Mouse (Mus musculus) heart, postnatal 0 days (tissue): ENCODE results near the gene BC051665. TPM values are rescaled to one million over a fixed set of nuclear protein-coding genes. Genes with fewer than 3 reads are reported as not detected.

Experiments
- ATAC-seq: fragments of 200-750 bp; cut with Nextera tagmentation; 2 replicates; pipeline ENCODE4 v1.8.0; 2017; ENCODE audit warnings: low read depth, moderate number of reproducible peaks, moderate library complexity; ENCODE audit not compliant: insufficient read depth
- DNase-seq: peaks from one replicate; pipeline ENCODE4 v3.0.0-alpha.2; 2016; ENCODE audit warnings: low spot score
- H3K27ac ChIP-seq: fragments of 300-500 bp; sonication (generic); 2 replicates; pipeline ENCODE4 v1.5.1; 2014; ENCODE audit warnings: low read depth, mild to moderate bottlenecking
- H3K27me3 ChIP-seq: fragments of 300-500 bp; sonication (generic); 2 replicates; pipeline ENCODE4 v1.6.1; 2014; ENCODE audit warnings: low read length, mixed read lengths; ENCODE audit not compliant: control insufficient read depth, insufficient read depth
- H3K36me3 ChIP-seq: fragments of 300-500 bp; sonication (generic); replicated peaks from 2 replicates; pipeline ENCODE4 v1.6.1; 2014; ENCODE audit warnings: low read length, mixed read lengths; ENCODE audit not compliant: control insufficient read depth, insufficient read depth
- H3K4me1 ChIP-seq: fragments of 300-500 bp; sonication (generic); 2 replicates; pipeline ENCODE4 v1.6.1; 2014; ENCODE audit warnings: antibody characterized with exemption; ENCODE audit not compliant: control insufficient read depth, insufficient read depth
- H3K4me2 ChIP-seq: fragments of 300-500 bp; sonication (generic); 2 replicates; pipeline ENCODE4 v1.6.1; 2014; ENCODE audit warnings: low read depth, mild to moderate bottlenecking, low read length, moderate library complexity
- H3K4me3 ChIP-seq: fragments of 300-500 bp; sonication (generic); 2 replicates; pipeline ENCODE4 v1.5.1; 2014; ENCODE audit warnings: low read depth, low read length
- H3K9ac ChIP-seq: fragments of 300-500 bp; sonication (generic); replicated peaks from 2 replicates; pipeline ENCODE4 v1.6.1; 2014; ENCODE audit warnings: low read depth, low read length, mixed read lengths
- H3K9me3 ChIP-seq: fragments of 300-500 bp; sonication (generic); replicated peaks from 2 replicates; pipeline ENCODE4 v1.6.1; 2016; ENCODE audit warnings: low read length; ENCODE audit not compliant: control insufficient read depth
- CTCF ChIP-seq: IDR thresholded peaks from 2 replicates; pipeline ENCODE4 v1.5.1; 2016; ENCODE audit warnings: antibody characterized with exemption, control low read depth, low read depth
- EP300 ChIP-seq: IDR thresholded peaks from 2 replicates; pipeline ENCODE4 v1.6.1; 2016; ENCODE audit warnings: antibody characterized with exemption, low read depth
- WGBS: fragments of 180-500 bp; shearing (Covaris S2); extraction: QIAGEN DNeasy Blood & Tissue Kit; methylation state at CpG from one replicate; pipeline ENCODE4 v1.1.7; 2014; 5-methylcytosine and 5-hydroxymethylcytosine counted together
- polyA plus RNA-seq: library from polyadenylated mRNA; unstranded; fragments of >200 nt; fragmentation: Nextera tagmentation; extraction: Ambion mirVana; gene quantifications from 2 replicates; pipeline ENCODE4 v1.2.1, GENCODE M21; 2015
- total RNA-seq: library from RNA; depleted of rRNA; stranded (reverse); fragments of >200 nt; gene quantifications from 2 replicates; pipeline ENCODE4 v1.2.3, GENCODE M21; 2014; ENCODE audit warnings: low replicate concordance

The BC051665 gene
- total and polyA plus RNA-seq, 2 experiments from 2014 or later = not detected

DNA sequence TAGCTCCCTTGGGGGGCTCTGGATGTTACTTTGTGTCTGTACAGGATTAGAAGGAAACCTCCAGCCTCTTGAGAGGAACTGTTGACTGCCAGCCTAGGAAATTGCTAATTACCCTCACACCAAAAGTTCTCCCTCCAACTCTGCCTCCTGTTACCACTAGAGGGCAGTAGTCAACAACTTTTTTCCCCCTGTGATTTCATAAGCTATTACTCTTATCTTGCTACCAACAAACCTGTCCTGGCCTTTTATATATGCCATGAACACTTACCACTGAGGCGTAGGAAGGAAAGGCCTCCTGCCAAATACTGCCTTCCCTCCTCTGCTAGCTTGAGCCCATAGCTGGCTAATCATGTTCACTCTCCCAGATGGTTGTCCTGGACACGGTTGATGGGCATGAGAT lies 37.6 kb downstream of the BC051665 start:
- 90% methylated on average over 2 of the region's 2 CpGs for WGBS
- no peaks in the 10 kb centered on the region for H3K27me3 ChIP-seq

DNA sequence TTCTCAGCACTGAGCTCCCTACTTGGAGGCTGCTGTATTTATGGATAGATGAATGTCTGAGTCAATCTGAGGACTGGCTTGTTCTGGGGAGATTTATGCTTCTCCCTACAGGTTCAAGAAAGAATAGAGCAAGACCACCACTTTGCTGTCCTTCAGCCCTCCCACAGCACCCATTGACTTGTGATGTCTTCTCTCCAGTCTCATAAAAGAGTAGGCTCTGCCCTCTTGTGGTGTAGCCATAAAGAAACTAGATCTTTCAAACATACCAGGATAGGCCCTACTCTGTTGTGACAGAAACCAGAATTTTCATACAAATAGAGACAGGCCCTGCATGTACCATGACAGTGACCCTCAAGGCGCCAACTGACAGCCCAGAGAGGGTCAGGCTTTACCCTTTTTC lies 39.0 kb downstream of the BC051665 start:
- DNase-seq = no peak
- Histone ChIP-seq H3K4me2 (no peak overlapping the region), H3K9me3 (no peaks in the 10 kb centered on the region), H3K4me3 (no peak overlapping the region), H3K27ac (no peak overlapping the region), H3K4me1 (no peaks in the 10 kb centered on the region), H3K9ac (no peak overlapping the region), H3K36me3 (peaks cover 24% of the 10 kb centered on the region), H3K27me3 (no peaks in the 10 kb centered on the region)
- ATAC-seq = no peak
- TF ChIP-seq CTCF (no peak), EP300 (no peak)
- 74% methylated on average over 1 of the region's 1 CpGs for WGBS

More for the DNA sequence above, 37.6 kb downstream of the BC051665 start:
- Histone ChIP-seq H3K9me3 (no peaks in the 10 kb centered on the region), H3K4me2 (no peak overlapping the region), H3K36me3 (peaks cover 32% of the 10 kb centered on the region), H3K9ac (no peak overlapping the region), H3K4me3 (no peak overlapping the region), H3K4me1 (no peaks in the 10 kb centered on the region), H3K27ac (no peak overlapping the region)
- TF ChIP-seq CTCF (peak; percentile 53), EP300 (no peak)
- no peak for DNase-seq
- ATAC-seq = no peak

DNA sequence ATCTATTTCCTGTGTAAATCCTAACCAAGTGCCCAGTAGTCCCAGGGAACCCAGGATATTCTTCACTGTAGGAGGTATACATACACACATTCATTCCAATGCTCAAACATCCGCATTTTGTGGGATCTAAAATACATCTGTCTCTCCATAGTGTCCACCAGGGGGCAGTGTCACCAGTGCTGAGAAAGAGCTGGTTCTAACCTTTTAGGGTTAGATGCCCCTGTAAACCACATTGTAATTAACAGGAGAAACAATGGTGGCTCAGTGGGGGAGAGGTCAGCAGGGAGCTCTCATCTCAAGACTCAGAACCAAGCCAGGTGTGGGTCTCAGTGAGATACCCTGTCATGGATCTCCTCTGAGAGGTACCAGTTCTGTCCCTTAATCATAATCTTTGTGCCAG lies 39.9 kb downstream of the BC051665 start:
- DNase-seq (no peak), ATAC-seq (no peak)

DNA sequence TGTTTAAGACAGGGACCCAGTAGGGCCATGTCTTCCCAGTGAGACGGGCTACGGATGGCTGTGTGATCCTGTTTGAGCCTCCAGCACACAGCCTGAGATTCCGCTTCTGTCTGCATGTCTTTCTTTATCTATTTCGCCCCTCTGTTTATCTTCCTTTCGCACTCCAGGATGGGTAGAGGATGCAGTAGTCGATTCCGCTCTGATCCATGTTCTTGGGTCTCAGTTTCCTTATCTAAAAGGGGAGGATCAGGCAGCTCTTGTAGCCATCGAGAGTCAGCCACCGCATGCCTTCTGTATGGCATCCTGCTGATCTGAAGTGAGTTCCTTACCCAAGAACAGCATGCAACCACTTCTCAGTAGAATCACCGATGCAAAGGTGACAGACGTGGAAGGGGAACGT lies 40.8 kb downstream of the BC051665 start:
- no peak for TF ChIP-seq CTCF
- no peak for TF ChIP-seq EP300
- H3K9me3 ChIP-seq = no peaks in the 10 kb centered on the region
- DNase-seq (no peak), ATAC-seq (no peak)
- no peaks in the 10 kb centered on the region for H3K27me3 ChIP-seq
- no peaks in the 10 kb centered on the region for H3K4me1 ChIP-seq
- H3K9ac ChIP-seq = no peak overlapping the region
- H3K4me2 ChIP-seq = no peak overlapping the region
- WGBS = 57% methylated on average over 12 of the region's 12 CpGs
- peaks cover 13% of the 10 kb centered on the region; the same call in 1 of the 2 replicates for H3K36me3 ChIP-seq
- H3K27ac ChIP-seq = no peak overlapping the region
- H3K4me3 ChIP-seq = no peak overlapping the region

More for the DNA sequence above, 39.9 kb downstream of the BC051665 start:
- WGBS = 59% methylated on average over 1 of the region's 1 CpGs
- no peak overlapping the region for H3K27ac ChIP-seq
- no peak overlapping the region for H3K4me3 ChIP-seq
- H3K27me3 ChIP-seq = no peaks in the 10 kb centered on the region
- no peak overlapping the region for H3K9ac ChIP-seq
- peak; percentile 80 for TF ChIP-seq CTCF
- TF ChIP-seq EP300 = no peak
- no peak overlapping the region for H3K4me2 ChIP-seq
- H3K4me1 ChIP-seq = no peaks in the 10 kb centered on the region
- peaks cover 16% of the 10 kb centered on the region for H3K36me3 ChIP-seq
- H3K9me3 ChIP-seq = no peaks in the 10 kb centered on the region

DNA sequence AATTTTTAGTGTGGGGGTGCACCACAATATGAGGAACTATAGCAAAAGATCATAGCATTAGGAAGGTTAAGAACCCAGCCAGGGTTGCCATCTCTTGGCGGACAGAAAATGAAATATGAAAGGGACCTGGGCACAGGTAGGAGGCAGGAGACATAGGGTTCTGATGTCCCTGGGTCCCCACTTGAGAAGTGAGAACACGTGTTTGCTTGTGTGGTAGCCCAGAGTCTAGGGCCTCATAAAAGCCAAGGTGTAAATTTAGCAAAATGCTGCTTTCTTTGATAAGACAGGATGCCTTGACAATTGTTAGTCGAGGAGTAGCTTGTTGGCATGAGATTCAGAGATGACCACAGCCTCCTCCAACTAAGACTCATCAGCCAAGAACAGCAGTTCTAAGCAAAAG lies 41.4 kb downstream of the BC051665 start:
- 59% methylated on average over 3 of the region's 3 CpGs for WGBS
- Histone ChIP-seq H3K4me3 (no peak overlapping the region), H3K27me3 (no peaks in the 10 kb centered on the region), H3K9me3 (no peaks in the 10 kb centered on the region), H3K27ac (no peak overlapping the region), H3K9ac (no peak overlapping the region), H3K36me3 (peaks cover 13% of the 10 kb centered on the region), H3K4me1 (no peaks in the 10 kb centered on the region), H3K4me2 (no peak overlapping the region)
- ATAC-seq = no peak
- no peak for DNase-seq
- TF ChIP-seq EP300 (no peak), CTCF (no peak)

DNA sequence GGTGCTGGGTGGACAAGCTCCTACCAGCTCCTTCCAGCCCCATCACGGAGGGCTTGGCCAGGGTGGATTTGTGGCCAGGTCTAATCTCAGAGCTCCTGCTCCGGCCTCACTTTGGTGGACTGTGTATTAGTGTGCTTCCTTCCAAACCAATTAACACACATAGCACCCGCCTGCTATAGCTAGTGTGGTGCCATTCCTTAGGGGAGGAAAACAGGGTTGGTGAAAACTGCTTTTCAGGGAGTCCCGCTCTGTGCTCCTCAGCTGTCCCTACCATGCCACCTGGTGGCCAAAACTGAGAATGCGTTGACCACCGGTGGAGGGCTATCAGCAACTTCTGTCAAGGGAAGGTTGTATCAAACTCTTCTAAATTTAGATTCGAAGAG lies 42.1 kb downstream of the BC051665 start:
- Histone ChIP-seq H3K27me3 (no peaks in the 10 kb centered on the region), H3K27ac (no peak overlapping the region), H3K4me1 (no peaks in the 10 kb centered on the region), H3K9ac (no peak overlapping the region), H3K9me3 (no peaks in the 10 kb centered on the region), H3K4me2 (no peak overlapping the region), H3K4me3 (no peak overlapping the region), H3K36me3 (peaks cover 9% of the 10 kb centered on the region)
- WGBS = 24% methylated on average over 7 of the region's 7 CpGs
- no peak for TF ChIP-seq EP300
- peak; percentile 93 for TF ChIP-seq CTCF
- DNase-seq = peak; percentile 77
- peak; percentile 64; the same call in 1 of the 2 replicates for ATAC-seq
